Mouse (Mus musculus): Measurements from ENCODE around the gene Rcn3. TPM values are rescaled to one million over a fixed set of nuclear protein-coding genes. Genes with fewer than 3 reads are reported as not detected.
"Not testable (repeated sequence)": the region's sequence is repeated elsewhere in the genome, so short reads cannot be mapped to it uniquely, and the experiment has no call there.

Gene Rcn3
- polyA plus RNA-seq, 1 experiment from 2014 or later = 277 TPM

GRCm38 (mm10) chr7:45107052-45107645 is 15.1 kb upstream of the Rcn3 start:
- WGBS = 42% methylated on average over 5 of the region's 5 CpGs
- no peak overlapping the region for H3K9ac ChIP-seq
- H3K9me3 ChIP-seq = no peaks in the 10 kb centered on the region
- H3K4me2 ChIP-seq = no peak overlapping the region
- no peak overlapping the region for H3K4me3 ChIP-seq
- H3K36me3 ChIP-seq = no peaks in the 10 kb centered on the region
- H3K27me3 ChIP-seq (replicated peaks) = no peaks in the 10 kb centered on the region
- no peak overlapping the region for H3K27ac ChIP-seq (replicated peaks)
- peaks cover 23% of the 10 kb centered on the region for H3K4me1 ChIP-seq
- ATAC-seq (ENCODE audit: extremely low read depth, insufficient number of reproducible peaks, low FRiP score, low TSS enrichment) = no peak

GRCm38 (mm10) chr7:45106441-45106840 is 14.4 kb upstream of the Rcn3 start:
- Histone ChIP-seq H3K27ac (replicated peaks) (no peak overlapping the region), H3K4me3 (no peak overlapping the region), H3K27me3 (replicated peaks) (no peaks in the 10 kb centered on the region), H3K4me2 (no peak overlapping the region), H3K4me1 (peaks cover 26% of the 10 kb centered on the region), H3K9me3 (no peaks in the 10 kb centered on the region), H3K36me3 (no peaks in the 10 kb centered on the region), H3K9ac (no peak overlapping the region)
- WGBS = 68% methylated on average over 6 of the region's 6 CpGs
- ATAC-seq (ENCODE audit: extremely low read depth, insufficient number of reproducible peaks, low FRiP score, low TSS enrichment) = no peak

GRCm38 (mm10) chr7:45105491-45105890 is 13.5 kb upstream of the Rcn3 start:
- no peak for ATAC-seq (ENCODE audit: extremely low read depth, insufficient number of reproducible peaks, low FRiP score, low TSS enrichment)
- no peaks in the 10 kb centered on the region for H3K36me3 ChIP-seq
- H3K27ac ChIP-seq (replicated peaks) = no peak overlapping the region
- H3K9ac ChIP-seq = no peak overlapping the region
- no peak overlapping the region for H3K4me3 ChIP-seq
- 71% methylated on average over 8 of the region's 8 CpGs for WGBS
- H3K4me2 ChIP-seq = no peak overlapping the region
- H3K4me1 ChIP-seq = peaks cover 26% of the 10 kb centered on the region
- no peaks in the 10 kb centered on the region for H3K9me3 ChIP-seq
- H3K27me3 ChIP-seq (replicated peaks) = no peaks in the 10 kb centered on the region

GRCm38 (mm10) chr7:45104941-45105340 is 12.9 kb upstream of the Rcn3 start:
- Histone ChIP-seq H3K9me3 (no peaks in the 10 kb centered on the region), H3K9ac (no peak overlapping the region), H3K4me3 (no peak overlapping the region), H3K27ac (replicated peaks) (no peak overlapping the region), H3K4me2 (no peak overlapping the region), H3K27me3 (replicated peaks) (no peaks in the 10 kb centered on the region), H3K4me1 (peaks cover 26% of the 10 kb centered on the region), H3K36me3 (no peaks in the 10 kb centered on the region)
- 62% methylated on average over 5 of the region's 5 CpGs for WGBS
- no peak for ATAC-seq (ENCODE audit: extremely low read depth, insufficient number of reproducible peaks, low FRiP score, low TSS enrichment)

- peaks cover 26% of the 10 kb centered on the region for H3K4me1 ChIP-seq
- H3K36me3 ChIP-seq = peaks cover 6% of the 10 kb centered on the region
- ATAC-seq (ENCODE audit: extremely low read depth, insufficient number of reproducible peaks, low FRiP score, low TSS enrichment) = peak; percentile 76; the same call in 1 of the 2 replicates
- H3K9ac ChIP-seq = peak within 1 kb of the TSS; percentile 79
- no peaks in the 10 kb centered on the region for H3K9me3 ChIP-seq
- H3K27ac ChIP-seq (replicated peaks) = peak within 1 kb of the TSS; percentile 88
- 32% methylated on average over 7 of the region's 7 CpGs for WGBS
- peak within 1 kb of the TSS; percentile 43 for H3K4me3 ChIP-seq
- H3K4me2 ChIP-seq = peak within 1 kb of the TSS; percentile 69
- no peaks in the 10 kb centered on the region for H3K27me3 ChIP-seq (replicated peaks)
Observed at GRCm38 (mm10) chr7:45103652-45104180, 11.7 kb upstream of the Rcn3 start, which contains the start of gene Fcgrt. TSS of gene Fcgrt (minus strand) at chr7:45103851.

GRCm38 (mm10) chr7:45102940-45103585 is 11.0 kb upstream of the Rcn3 start:
- peak overlapping the region; percentile 69 for H3K4me2 ChIP-seq
- H3K36me3 ChIP-seq = peaks cover 9% of the 10 kb centered on the region
- peak overlapping the region; percentile 43 for H3K4me3 ChIP-seq
- 74% methylated on average over 9 of the region's 9 CpGs for WGBS
- H3K9me3 ChIP-seq = no peaks in the 10 kb centered on the region
- H3K27me3 ChIP-seq (replicated peaks) = no peaks in the 10 kb centered on the region
- peaks cover 26% of the 10 kb centered on the region for H3K4me1 ChIP-seq
- ATAC-seq (ENCODE audit: extremely low read depth, insufficient number of reproducible peaks, low FRiP score, low TSS enrichment) = no peak
- H3K9ac ChIP-seq = peak overlapping the region; percentile 79
- peak overlapping the region; percentile 88 for H3K27ac ChIP-seq (replicated peaks)

- H3K9ac ChIP-seq = peak overlapping the region; percentile 79
- no peak for ATAC-seq (ENCODE audit: extremely low read depth, insufficient number of reproducible peaks, low FRiP score, low TSS enrichment)
- no peaks in the 10 kb centered on the region for H3K27me3 ChIP-seq (replicated peaks)
- H3K4me3 ChIP-seq = peak overlapping the region; percentile 43; the same call in 1 of the 2 replicates
- H3K4me2 ChIP-seq = peak overlapping the region; percentile 69
- peaks cover 9% of the 10 kb centered on the region for H3K36me3 ChIP-seq
- no peaks in the 10 kb centered on the region for H3K9me3 ChIP-seq
- H3K4me1 ChIP-seq = peaks cover 26% of the 10 kb centered on the region
- no peak overlapping the region for H3K27ac ChIP-seq (replicated peaks)
- WGBS = 77% methylated on average over 11 of the region's 11 CpGs
Observed at GRCm38 (mm10) chr7:45102441-45102840, 10.4 kb upstream of the Rcn3 start.

GRCm38 (mm10) chr7:45100046-45100445 is 8.0 kb upstream of the Rcn3 start:
- WGBS = 81% methylated on average over 6 of the region's 6 CpGs
- Histone ChIP-seq H3K4me3 (no peak overlapping the region), H3K36me3 (peaks cover 12% of the 10 kb centered on the region), H3K4me2 (no peak overlapping the region), H3K9me3 (no peaks in the 10 kb centered on the region), H3K9ac (no peak overlapping the region), H3K4me1 (peaks cover 26% of the 10 kb centered on the region), H3K27me3 (replicated peaks) (no peaks in the 10 kb centered on the region), H3K27ac (replicated peaks) (no peak overlapping the region)
- ATAC-seq (ENCODE audit: extremely low read depth, insufficient number of reproducible peaks, low FRiP score, low TSS enrichment) = no peak

GRCm38 (mm10) chr7:45098541-45099240 is 6.7 kb upstream of the Rcn3 start:
- H3K27me3 ChIP-seq (replicated peaks) = no peaks in the 10 kb centered on the region

GRCm38 (mm10) chr7:45097479-45097878 is 5.5 kb upstream of the Rcn3 start:
- Histone ChIP-seq H3K9ac (peak overlapping the region; percentile 50; the same call in 1 of the 2 replicates), H3K9me3 (no peaks in the 10 kb centered on the region), H3K27me3 (replicated peaks) (no peaks in the 10 kb centered on the region), H3K4me2 (no peak overlapping the region), H3K4me1 (peaks cover 17% of the 10 kb centered on the region), H3K36me3 (peaks cover 12% of the 10 kb centered on the region), H3K4me3 (no peak overlapping the region), H3K27ac (replicated peaks) (no peak overlapping the region)
- 48% methylated on average over 6 of the region's 6 CpGs for WGBS
- no peak for ATAC-seq (ENCODE audit: extremely low read depth, insufficient number of reproducible peaks, low FRiP score, low TSS enrichment)

More at GRCm38 (mm10) chr7:45098541-45099240, 6.7 kb upstream of the Rcn3 start:
- Histone ChIP-seq H3K9me3 (no peaks in the 10 kb centered on the region), H3K9ac (no peak overlapping the region), H3K4me1 (peaks cover 19% of the 10 kb centered on the region), H3K27ac (replicated peaks) (no peak overlapping the region), H3K4me2 (no peak overlapping the region), H3K36me3 (peaks cover 12% of the 10 kb centered on the region), H3K4me3 (no peak overlapping the region)
- ATAC-seq (ENCODE audit: extremely low read depth, insufficient number of reproducible peaks, low FRiP score, low TSS enrichment) = no peak
- 84% methylated on average over 8 of the region's 8 CpGs for WGBS

GRCm38 (mm10) chr7:45095965-45096364 is 3.9 kb upstream of the Rcn3 start:
- WGBS = 92% methylated on average over 14 of the region's 14 CpGs
- peaks cover 12% of the 10 kb centered on the region for H3K36me3 ChIP-seq
- H3K9ac ChIP-seq; H3K27ac ChIP-seq (replicated peaks); H3K4me2 ChIP-seq; ATAC-seq (ENCODE audit: extremely low read depth, insufficient number of reproducible peaks, low FRiP score, low TSS enrichment); H3K9me3 ChIP-seq; H3K27me3 ChIP-seq (replicated peaks); H3K4me3 ChIP-seq: not testable (repeated sequence)
- H3K4me1 ChIP-seq = peaks cover 16% of the 10 kb centered on the region

All from heart, embryonic 13.5 days (tissue).